Mouse (Mus musculus) central nervous system, embryonic 14 days (tissue): ENCODE measurements around the gene Klhl23. TPM values are rescaled to one million over a fixed set of nuclear protein-coding genes. Genes with fewer than 3 reads are reported as not detected.

Experiments
- polyA plus RNA-seq: library from polyadenylated mRNA; depleted of rRNA; stranded (reverse); fragments of >200 nt; gene quantifications from 2 replicates; pipeline ENCODE4 v1.2.3, GENCODE M21; 2012; rRNA removed

Klhl23 gene
- 42.5 and 42.8 TPM in 2 replicates for polyA plus RNA-seq

GRCm38 (mm10) chr2:69821711-69822110, at the start of gene Klhl23:
Gene Klhl23 (plus strand): TSS chr2:69821944.

GRCm38 (mm10) chr2:69789429-69790069, 32.2 kb upstream of the Klhl23 start, which contains the start of the genes Ccdc173 and Phospho2:
Gene Ccdc173 (minus strand): TSS chr2:69789575.
Gene Phospho2 (plus strand): TSS chr2:69789623.

DNA sequence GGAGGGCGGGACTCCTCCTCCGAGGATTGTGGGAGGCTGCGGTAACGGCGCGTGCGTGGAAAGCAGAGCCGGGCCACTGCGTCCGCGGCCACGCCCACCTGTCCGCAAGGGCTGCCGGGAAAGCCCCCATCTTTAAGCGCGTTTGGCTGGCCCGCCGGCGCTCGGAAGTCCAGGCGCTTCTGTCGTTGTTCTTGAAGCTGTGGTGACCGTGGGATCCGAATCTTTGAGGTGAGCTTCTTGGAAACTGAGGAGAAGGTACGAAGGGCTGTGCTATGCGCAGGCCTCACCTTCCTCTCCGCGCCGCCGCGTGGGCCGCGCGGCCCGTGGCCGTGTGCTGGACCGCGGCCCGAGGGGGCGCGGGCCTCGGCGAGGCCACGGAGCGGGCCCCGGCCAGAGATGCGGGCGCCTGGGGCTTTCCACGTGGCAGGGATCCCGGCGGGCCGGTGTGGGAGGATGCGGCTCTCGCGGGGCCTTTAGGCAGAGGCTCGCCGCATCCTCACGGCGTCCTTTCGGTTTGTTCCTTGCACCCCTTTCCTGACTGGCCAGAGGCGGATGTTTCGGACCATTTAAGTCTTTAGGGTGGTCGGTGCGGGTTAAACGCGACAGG, 39.8 kb downstream of the Klhl23 start, which contains the start of gene Ssb:
Gene Ssb (plus strand): TSS at position 78 of the 607 bp plus-strand sequence.

DNA sequence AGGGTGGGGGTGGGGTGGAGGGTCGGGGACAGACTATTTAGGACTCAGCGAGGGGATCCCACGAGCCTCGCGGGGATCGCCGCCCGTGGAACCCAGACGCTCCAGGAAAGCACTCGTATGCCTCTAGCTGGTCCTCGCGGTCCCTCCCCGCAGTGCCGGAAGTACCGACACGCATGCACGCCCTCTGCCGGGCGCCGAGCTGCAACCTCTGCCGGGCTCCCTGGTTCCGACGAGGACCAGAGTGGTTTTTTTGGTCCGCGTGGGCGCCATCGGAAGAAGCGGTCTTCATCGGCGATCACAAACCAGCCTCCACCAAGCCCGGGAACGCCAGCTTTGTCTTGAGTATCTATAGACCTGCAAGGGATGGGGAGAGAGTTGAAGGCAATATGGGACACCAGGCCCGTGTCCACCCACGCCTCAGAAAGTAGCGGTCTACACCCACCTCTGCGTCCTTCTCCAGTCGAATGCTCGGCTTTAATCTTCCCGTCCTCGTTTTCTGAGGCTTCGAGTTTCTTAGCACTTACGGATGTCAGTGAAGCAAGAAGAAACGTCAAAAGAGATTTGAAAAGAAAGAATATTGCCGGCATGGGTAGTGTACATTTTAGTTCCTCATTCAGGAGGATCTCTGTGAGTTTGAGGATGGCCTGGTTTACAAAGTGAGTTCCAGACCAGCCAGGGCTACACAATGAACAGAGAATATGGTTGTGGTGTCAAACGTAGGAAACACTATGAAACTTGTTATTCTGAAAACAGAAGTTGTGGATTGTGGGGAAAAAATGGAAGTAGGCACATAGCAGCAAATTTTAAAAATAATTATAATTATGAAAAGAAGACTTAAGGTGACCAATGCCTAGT, 63.9 kb downstream of the Klhl23 start, which contains the start of gene Mettl5:
Gene Mettl5 (minus strand): TSS at position 165 of the 855 bp plus-strand sequence.

Other genes with a start within 250 kb of the Klhl23 start
- gene Lrp2, start 235.9 kb upstream of the Klhl23 start, polyA plus RNA-seq, result 1.9 and 2.2 TPM in 2 replicates
- gene Bbs5, start 174.8 kb upstream of the Klhl23 start, polyA plus RNA-seq, result 21.6 and 22.6 TPM in 2 replicates
- 0.36 and 4.3 TPM in 2 replicates for gene Klhl41, start 151.8 kb upstream of the Klhl23 start, polyA plus RNA-seq
- 13.1 and 14.6 TPM in 2 replicates for gene Fastkd1, start 108.4 kb upstream of the Klhl23 start, polyA plus RNA-seq
- gene Ppig, start 99.4 kb upstream of the Klhl23 start, polyA plus RNA-seq, result 26.1 and 27.0 TPM in 2 replicates
- gene Ccdc173, start 32.4 kb upstream of the Klhl23 start, polyA plus RNA-seq, result 3.9 and 4.9 TPM in 2 replicates
- 36.4 and 39.3 TPM in 2 replicates for gene Phospho2, start 32.3 kb upstream of the Klhl23 start, polyA plus RNA-seq
- gene Ssb, start 39.6 kb downstream of the Klhl23 start, polyA plus RNA-seq, result 166 and 188 TPM in 2 replicates
- 13.6 and 13.7 TPM in 2 replicates for gene Mettl5, start 63.7 kb downstream of the Klhl23 start, polyA plus RNA-seq
- gene Ubr3, start 75.3 kb downstream of the Klhl23 start, polyA plus RNA-seq, result 43.4 and 44.4 TPM in 2 replicates
- gene Myo3b, start 217.2 kb downstream of the Klhl23 start, polyA plus RNA-seq, result 0.38 and 0.44 TPM in 2 replicates